Mouse (Mus musculus) gastrocnemius, adult 2 months (tissue): ENCODE measurements around the gene Hba-x. TPM values are rescaled to one million over a fixed set of nuclear protein-coding genes. Genes with fewer than 3 reads are reported as not detected.
A peak's percentile ranks its signal among the peaks of the same experiment; 100 is the strongest.

Source experiments
- DNase-seq: peaks from one replicate; pipeline ENCODE4 v3.0.0; 2022
- H3K27ac ChIP-seq: fragments of 200-600 bp; 2 replicates; pipeline ENCODE4 v1.8.1; 2022; ENCODE audit warnings: mild to moderate bottlenecking
- H3K4me3 ChIP-seq: fragments of 200-600 bp; 2 replicates; pipeline ENCODE4 v1.8.1; 2022; ENCODE audit warnings: mild to moderate bottlenecking, moderate library complexity
- CTCF ChIP-seq: fragments of 200-600 bp; IDR thresholded peaks from 2 replicates; pipeline ENCODE4 v1.8.1; 2022; ENCODE audit warnings: antibody characterized with exemption, mild to moderate bottlenecking, moderate library complexity
- intact Hi-C: fragments of 180-260 bp; cut with DNase I; formaldehyde crosslinking; loops from one replicate; pipeline ENCODE4 v1.15.1; 2025
- total RNA-seq, 2 experiments: library from RNA; stranded (reverse); gene quantifications; 2 replicates each; pipeline ENCODE4 v1.2.3; 2021

Hba-x gene
- total RNA-seq, 2 experiments from 2014 or later = not detected

GRCm38 (mm10) chr11:32324609-32325008 is 48.4 kb downstream of the Hba-x start:
- intact Hi-C loops = loop anchor here (5.0 to 10.0 kb wide), 3 partner anchors 37 to 142 kb away; partner anchors contain the start of gene Hbq1b
- peak overlapping the region; percentile 61 for H3K4me3 ChIP-seq

More at GRCm38 (mm10) chr11:32324609-32325008, 48.4 kb downstream of the Hba-x start:
- peak; percentile 89 for DNase-seq
- TF ChIP-seq CTCF = peak; percentile 97
- H3K27ac ChIP-seq = no peak overlapping the region

Other genes with a start within 250 kb of the Hba-x start
- gene Il9r, start 76.1 kb upstream of the Hba-x start, total RNA-seq = not detected
- 1 to 10 TPM; 9.5 to 9.7 TPM for gene Snrnp25, start 71.0 kb upstream of the Hba-x start, total RNA-seq
- 10 to 100 TPM; 17.9 to 19.9 TPM for gene Rhbdf1, start 54.1 kb upstream of the Hba-x start, total RNA-seq
- gene Mpg, start 49.9 kb upstream of the Hba-x start, total RNA-seq = 1 to 10 TPM; 3.1 to 5.3 TPM
- gene Nprl3, start 8.7 kb upstream of the Hba-x start, total RNA-seq = 10 to 100 TPM; 25.6 to 29.6 TPM
- gene Hba-a1, start 7.1 kb downstream of the Hba-x start, total RNA-seq = 100 to 1,000 TPM; 219 to 309 TPM
- not detected for gene Hbq1b, start 10.6 kb downstream of the Hba-x start, total RNA-seq
- 100 to 1,000 TPM; 153 to 208 TPM for gene Hba-a2, start 20.1 kb downstream of the Hba-x start, total RNA-seq
- gene Hbq1a, start 23.7 kb downstream of the Hba-x start, total RNA-seq = not detected
- gene Sh3pxd2b, start 71.4 kb downstream of the Hba-x start, total RNA-seq = 1 to 10 TPM; 2.5 to 7.1 TPM
- 10 to 100 TPM in 1 of 2 experiments, 1 to 10 TPM in 1; 9.3 to 12.1 TPM for gene Ubtd2, start 179.0 kb downstream of the Hba-x start, total RNA-seq